Mouse (Mus musculus) heart, adult 18-20 months (tissue): ENCODE measurements around the gene Ice2. TPM values are rescaled to one million over a fixed set of nuclear protein-coding genes. Genes with fewer than 3 reads are reported as not detected.

Source experiments
- DNase-seq, 2 experiments: peaks; one replicate each; pipeline ENCODE4 v3.0.0; 2021 to 2022; ENCODE audit warnings: mixed read lengths in 1 of 2
- total RNA-seq, 2 experiments: library from RNA; stranded (reverse); gene quantifications; 2 replicates each; pipeline ENCODE4 v1.2.3; 2021

Gene Ice2
- total RNA-seq, 2 experiments from 2014 or later: 6.4 to 8.9 TPM

DNA sequence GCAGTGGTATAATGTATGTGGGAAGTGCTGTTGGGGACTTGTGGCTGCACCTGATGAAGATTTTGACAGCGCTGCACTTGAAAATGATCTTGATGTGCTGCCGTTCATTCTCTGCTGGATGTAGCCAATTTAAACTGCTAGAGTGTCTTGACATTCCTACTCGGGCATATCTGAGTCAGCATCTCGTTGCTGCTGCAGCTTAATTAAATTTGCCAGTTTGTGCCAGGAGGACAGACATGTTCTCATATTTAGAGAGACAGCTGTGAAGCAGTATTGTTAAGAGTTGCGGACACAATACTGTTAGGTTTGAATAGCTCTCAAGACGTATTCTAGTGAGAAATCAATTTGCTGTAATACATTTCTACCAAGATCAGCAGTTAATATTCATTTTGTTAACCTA lies 7.0 kb downstream of the Ice2 start:
- DNase-seq: no peak

GRCm38 (mm10) chr9:69419476-69419875 lies 21.8 kb downstream of the Ice2 start:
- DNase-seq: peak in 1 of 2 experiments; percentile 29

GRCm38 (mm10) chr9:69430531-69430930 lies 32.8 kb downstream of the Ice2 start:
- no peak for DNase-seq

DNA sequence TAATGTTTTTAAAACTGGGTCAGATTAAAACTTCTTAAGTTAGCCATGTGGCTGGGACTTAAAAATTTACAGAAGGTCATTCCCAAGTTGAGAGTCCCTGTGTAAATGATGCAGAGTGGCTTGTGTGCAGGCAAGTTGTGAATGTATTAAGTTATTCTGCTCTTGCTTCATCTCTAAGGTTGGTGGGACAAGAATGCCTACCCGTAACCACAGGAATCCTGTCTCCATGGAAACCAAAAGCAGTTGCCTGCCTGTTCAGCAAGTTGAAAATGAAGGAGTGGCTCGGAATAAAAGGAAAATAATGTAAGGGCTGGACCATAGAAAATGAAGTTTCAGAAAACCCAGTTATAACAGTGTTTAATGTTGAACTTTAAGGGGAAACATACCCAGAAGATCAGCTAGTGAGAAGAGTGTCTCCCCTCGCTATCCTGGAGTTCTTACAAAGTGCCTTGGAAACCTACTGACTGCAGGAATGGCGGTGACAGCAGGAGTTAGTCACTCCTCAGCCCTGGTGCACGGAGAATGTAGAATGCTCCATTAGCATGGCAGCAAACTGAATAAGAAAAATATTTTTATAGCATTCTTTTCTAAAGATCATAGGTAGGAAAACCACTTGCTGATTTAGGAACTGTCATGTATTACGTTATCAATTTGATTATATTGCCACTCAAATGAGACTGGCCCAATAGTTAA lies 34.3 kb downstream of the Ice2 start:
- DNase-seq: no peak

- no peak for DNase-seq
Measured at GRCm38 (mm10) chr9:69435194-69435593, 37.5 kb downstream of the Ice2 start.

DNA sequence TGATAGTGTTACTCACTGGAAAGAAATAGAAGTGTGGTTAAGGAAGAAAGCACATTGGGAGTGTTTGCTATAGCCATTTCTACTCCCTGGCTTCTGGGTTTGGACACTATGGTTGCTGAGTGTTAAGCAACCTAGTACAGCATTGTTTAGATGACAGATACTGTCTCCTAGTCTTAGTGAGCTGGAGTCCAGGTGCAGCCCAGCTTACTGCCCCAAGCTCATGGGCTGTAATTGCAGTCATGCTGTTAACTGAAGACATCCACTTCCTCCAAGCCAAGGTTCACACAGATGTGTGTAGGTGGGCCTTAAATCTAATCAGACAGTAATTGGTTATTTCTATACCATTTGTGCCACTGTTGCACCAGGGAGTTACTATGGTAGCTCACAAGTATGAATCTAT lies 38.0 kb downstream of the Ice2 start:
- DNase-seq: no peak

- DNase-seq: peak; percentile 46 to 62
Measured at GRCm38 (mm10) chr9:69439805-69440357, 42.2 kb downstream of the Ice2 start.

DNA sequence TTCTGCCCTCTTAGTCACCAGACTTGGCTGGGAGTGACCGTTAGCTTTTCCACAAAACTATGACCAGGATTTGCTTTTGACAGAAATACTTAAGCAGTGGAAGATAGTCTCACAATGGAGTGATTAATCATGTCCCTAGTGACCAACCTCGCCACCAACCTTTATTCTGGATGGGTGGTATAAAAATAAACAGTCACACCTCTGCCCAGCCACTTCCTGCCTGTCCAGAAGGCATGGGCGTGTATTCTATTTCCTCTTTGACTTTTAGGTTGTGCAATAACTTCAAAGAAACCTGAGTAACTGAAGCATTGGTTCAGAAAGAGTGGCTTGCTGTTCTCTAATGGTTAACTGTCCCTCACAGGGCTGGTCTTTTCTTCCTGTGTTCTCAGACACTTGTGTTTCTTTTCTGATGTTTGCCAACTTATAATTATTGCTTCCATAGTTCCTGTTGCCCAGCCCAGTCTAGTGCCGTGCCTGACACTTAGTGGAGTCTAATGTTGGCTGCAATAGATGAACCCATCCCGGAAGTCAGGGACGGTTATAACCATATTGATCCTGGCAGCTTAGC lies 44.8 kb downstream of the Ice2 start:
- peak in 1 of 2 experiments; percentile 31 for DNase-seq

- peak; percentile 73 to 85 for DNase-seq
Measured at GRCm38 (mm10) chr9:69443203-69443602, 45.5 kb downstream of the Ice2 start.

DNA sequence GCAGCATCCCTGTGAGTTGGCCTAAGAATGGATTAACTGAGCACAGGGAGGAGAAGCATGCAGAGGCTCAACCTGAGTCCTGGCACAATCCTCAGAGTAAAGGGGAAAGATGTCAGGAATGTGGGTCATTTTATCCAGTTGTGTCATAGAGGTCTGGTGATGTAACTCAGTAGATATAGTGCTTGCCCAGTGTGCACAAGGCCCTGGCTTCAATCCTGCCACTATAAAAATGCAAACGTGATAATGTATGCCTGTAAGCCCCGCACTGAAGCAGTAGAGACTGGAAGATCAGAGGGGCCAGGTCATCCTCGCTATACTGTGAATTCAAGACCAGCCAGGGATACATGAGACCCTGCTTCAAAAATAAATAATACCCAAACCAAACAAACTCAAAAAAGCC lies 51.1 kb downstream of the Ice2 start:
- DNase-seq: no peak

DNA sequence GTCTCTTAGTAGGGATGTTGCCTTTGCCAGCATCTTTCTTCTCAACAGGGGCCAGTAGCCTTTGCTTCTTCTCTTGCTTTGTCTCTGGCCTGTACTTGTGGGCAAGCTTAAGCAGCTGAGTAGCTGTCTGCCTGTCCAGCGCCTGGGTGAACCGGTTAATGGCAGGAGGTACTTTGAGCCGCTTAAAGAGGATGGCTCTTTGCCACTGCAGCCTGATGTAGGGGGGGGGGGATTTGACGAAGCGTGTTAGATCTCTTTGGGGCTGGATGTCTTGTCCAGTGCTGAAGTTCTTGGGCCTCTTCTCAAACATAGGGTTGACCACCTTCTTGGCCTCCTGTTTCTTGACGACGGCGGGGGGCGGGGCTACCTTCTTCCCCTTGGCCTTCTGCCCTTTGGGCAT lies 52.9 kb downstream of the Ice2 start:
- DNase-seq: no peak

- DNase-seq: no peak
Measured at GRCm38 (mm10) chr9:69451886-69452810, 54.4 kb downstream of the Ice2 start.

- DNase-seq: peak; percentile 93 to 97
Measured at GRCm38 (mm10) chr9:69453066-69453900, 55.6 kb downstream of the Ice2 start, which contains the start of gene Anxa2. Gene Anxa2 (plus strand): TSS chr9:69453620.

- peak; percentile 31 to 55 for DNase-seq
Measured at GRCm38 (mm10) chr9:69453901-69454666, 56.4 kb downstream of the Ice2 start.

GRCm38 (mm10) chr9:69454691-69455090 lies 57.0 kb downstream of the Ice2 start:
- DNase-seq: no peak

- DNase-seq: peak; percentile 67 to 84
Measured at GRCm38 (mm10) chr9:69455391-69455790, 57.7 kb downstream of the Ice2 start.

DNA sequence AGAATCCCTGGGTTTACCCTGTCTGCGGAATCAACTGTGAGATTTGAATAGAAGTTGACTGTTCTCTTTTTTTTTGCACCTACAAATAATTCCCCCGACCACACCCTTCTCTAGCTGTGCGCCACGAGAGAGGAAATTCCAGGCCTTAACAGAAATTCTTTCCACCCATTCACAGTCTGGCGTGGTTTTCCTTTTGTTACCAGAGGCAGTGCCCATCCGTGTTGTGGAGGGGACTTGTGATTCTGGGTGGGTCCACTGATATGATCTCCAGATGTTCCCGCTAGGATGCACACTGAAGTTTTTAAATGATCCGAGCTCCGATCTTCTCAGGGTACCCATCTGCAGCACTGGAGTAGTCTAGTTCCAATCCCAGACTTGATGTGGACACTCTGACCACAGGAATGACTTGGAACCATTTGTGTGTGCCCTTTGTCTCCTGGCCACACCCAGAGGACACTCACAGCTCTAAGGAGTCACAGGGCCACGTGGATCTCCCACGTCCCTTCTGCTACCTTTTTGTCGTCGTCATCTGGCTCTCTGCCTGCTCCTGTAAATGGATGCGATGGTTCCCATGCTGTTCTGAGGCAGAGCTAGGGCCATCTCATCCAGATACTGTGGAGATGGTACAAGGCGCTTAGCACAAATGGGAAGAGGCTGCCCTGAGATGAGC lies 58.8 kb downstream of the Ice2 start:
- DNase-seq: peak in 1 of 2 experiments; percentile 73

DNA sequence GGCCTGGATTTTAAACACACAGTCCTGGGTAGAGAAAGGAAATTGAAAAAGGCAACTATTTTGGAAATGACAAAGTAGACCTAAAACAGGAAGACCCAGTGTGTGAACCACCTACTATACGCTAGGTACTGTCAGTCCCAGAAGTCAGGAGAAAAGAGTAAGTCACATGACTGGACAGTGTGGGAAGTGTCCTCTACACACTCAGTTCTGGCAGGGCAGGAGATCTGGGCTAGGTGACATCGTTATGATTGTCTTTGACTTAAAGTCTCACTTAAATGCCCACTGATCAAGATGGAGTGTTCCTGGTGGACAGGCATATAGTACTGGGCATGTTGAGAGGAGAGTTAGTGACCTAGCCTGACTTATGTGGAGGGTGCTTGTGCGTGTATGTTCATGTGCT lies 59.4 kb downstream of the Ice2 start:
- DNase-seq: no peak

- DNase-seq: peak; percentile 82 to 83
Measured at GRCm38 (mm10) chr9:69457747-69458625, 60.3 kb downstream of the Ice2 start.
